Mouse (Mus musculus) C2C12 (cell line): ENCODE data around the gene Dglucy.

Source experiments
- CTCF ChIP-seq: IDR thresholded peaks from one replicate; pipeline ENCODE4 v1.5.1; 2011; ENCODE audit not compliant: control insufficient read depth, insufficient read depth, insufficient read length
- MAX ChIP-seq: IDR thresholded peaks from one replicate; pipeline ENCODE4 v1.6.1; 2011; ENCODE audit warnings: mild to moderate bottlenecking, control low read depth
- MYOG ChIP-seq: IDR thresholded peaks from one replicate; pipeline ENCODE4 v1.6.1; 2011; ENCODE audit not compliant: control insufficient read depth, insufficient read length; ENCODE audit errors: extremely low read depth
- USF1 ChIP-seq: IDR thresholded peaks from one replicate; pipeline ENCODE4 v1.6.1; 2011; ENCODE audit warnings: low read depth, mild to moderate bottlenecking, control low read depth, moderate library complexity

DNA sequence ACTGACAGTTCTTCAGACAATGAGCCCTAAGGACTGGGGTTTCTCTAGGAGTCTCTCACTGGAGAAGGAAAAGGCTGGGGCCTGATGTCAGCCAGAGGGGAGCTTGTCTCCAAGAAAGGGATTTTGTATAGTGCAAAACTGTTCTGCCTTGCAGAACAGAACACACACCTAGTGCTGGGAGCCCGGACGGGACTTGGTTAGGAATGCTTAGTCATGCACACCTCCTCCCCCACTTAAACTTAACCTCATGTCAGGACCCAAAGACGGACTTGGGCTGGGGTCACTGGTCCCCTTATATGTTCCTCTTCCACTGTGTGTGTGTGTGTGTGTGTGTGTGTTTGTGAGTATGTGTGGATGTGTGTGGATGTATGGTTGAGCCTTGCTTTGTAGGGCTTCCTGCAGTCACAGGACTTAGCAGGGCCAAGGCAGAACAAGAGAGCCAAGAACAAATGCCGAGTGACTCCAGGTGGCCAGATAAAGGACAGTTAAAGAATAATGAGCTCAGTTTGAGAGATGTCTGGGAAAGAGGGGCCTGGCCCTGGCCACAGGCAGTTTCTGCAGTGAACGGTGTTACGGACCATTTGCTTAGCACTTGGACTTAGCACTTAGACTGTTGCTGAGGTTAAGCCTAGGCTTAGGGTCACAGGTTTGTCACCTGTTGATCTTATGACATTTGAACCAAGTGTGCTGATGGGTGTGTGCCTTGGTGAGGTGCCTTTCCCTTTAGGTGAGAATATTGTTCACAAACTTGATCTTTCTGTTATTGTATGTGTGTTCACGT lies 15.8 kb downstream of the Dglucy start:
- no peak for TF ChIP-seq CTCF
- no peak for TF ChIP-seq MYOG
- TF ChIP-seq USF1, result no peak
- TF ChIP-seq MAX, result no peak
